Mouse (Mus musculus) brown adipose tissue, adult 24 weeks (tissue): Measurements from ENCODE around the gene Prss56. TPM values are rescaled to one million over a fixed set of nuclear protein-coding genes. Genes with fewer than 3 reads are reported as not detected.

Experiments
- polyA plus RNA-seq: library from polyadenylated mRNA; stranded (reverse); fragments of >200 nt; gene quantifications from 2 replicates; pipeline ENCODE4 v1.2.4, GENCODE M21; 2012; ENCODE audit not compliant: missing spikeins, insufficient read depth, insufficient read length

The Prss56 gene
- polyA plus RNA-seq, 1 experiment, result not detected

Other genes with a start within 250 kb of the Prss56 start
- not detected in 2 replicates for gene Alppl2, start 93.4 kb upstream of the Prss56 start, polyA plus RNA-seq
- not detected in 2 replicates for gene Alpi, start 81.7 kb upstream of the Prss56 start, polyA plus RNA-seq
- gene Akp3, start 58.3 kb upstream of the Prss56 start, polyA plus RNA-seq, result not detected in 2 replicates
- not detected in 2 replicates for gene Ecel1, start 26.8 kb upstream of the Prss56 start, polyA plus RNA-seq
- not detected in 2 replicates for gene Chrnd, start 7.3 kb downstream of the Prss56 start, polyA plus RNA-seq
- gene Chrng, start 21.3 kb downstream of the Prss56 start, polyA plus RNA-seq, result not detected in 2 replicates
- 77.7 and 83.0 TPM in 2 replicates for gene Eif4e2, start 30.6 kb downstream of the Prss56 start, polyA plus RNA-seq
- gene Efhd1, start 81.0 kb downstream of the Prss56 start, polyA plus RNA-seq, result 3.3 and 10.2 TPM in 2 replicates
- 25.6 and 32.1 TPM in 2 replicates for gene Gigyf2, start 143.7 kb downstream of the Prss56 start, polyA plus RNA-seq
- not detected in 2 replicates for gene Kcnj13, start 211.4 kb downstream of the Prss56 start, polyA plus RNA-seq